Mouse (Mus musculus): Measurements from ENCODE around the gene Ilkap. TPM values are rescaled to one million over a fixed set of nuclear protein-coding genes. Genes with fewer than 3 reads are reported as not detected.

Ilkap gene
- 129 and 133 TPM in 2 replicates for polyA plus RNA-seq (2015; fragmentation: Nextera tagmentation; extraction: Ambion mirVana)

- peak; percentile 89 for DNase-seq (ENCODE audit: low spot score)
Measured at GRCm38 (mm10) chr1:91398260-91399062, at the start of gene Ilkap. TSS of gene Ilkap (minus strand) at chr1:91398815.

GRCm38 (mm10) chr1:91446511-91446910 lies 47.9 kb upstream of the Ilkap start:
- DNase-seq (ENCODE audit: low spot score): no peak

GRCm38 (mm10) chr1:91446060-91446459 lies 47.4 kb upstream of the Ilkap start:
- no peak for DNase-seq (ENCODE audit: low spot score)

GRCm38 (mm10) chr1:91444841-91445830 lies 46.5 kb upstream of the Ilkap start:
- no peak for DNase-seq (ENCODE audit: low spot score)

GRCm38 (mm10) chr1:91442350-91442990 lies 43.9 kb upstream of the Ilkap start:
- no peak for DNase-seq (ENCODE audit: low spot score)

GRCm38 (mm10) chr1:91441855-91442254 lies 43.2 kb upstream of the Ilkap start:
- no peak for DNase-seq (ENCODE audit: low spot score)

GRCm38 (mm10) chr1:91439776-91440175 lies 41.2 kb upstream of the Ilkap start:
- DNase-seq (ENCODE audit: low spot score): no peak

GRCm38 (mm10) chr1:91437573-91437972 lies 39.0 kb upstream of the Ilkap start:
- no peak for DNase-seq (ENCODE audit: low spot score)

- no peak for DNase-seq (ENCODE audit: low spot score)
Measured at GRCm38 (mm10) chr1:91437083-91437400, 38.4 kb upstream of the Ilkap start.

- no peak for DNase-seq (ENCODE audit: low spot score)
Measured at GRCm38 (mm10) chr1:91436380-91437082, 37.9 kb upstream of the Ilkap start.

- DNase-seq (ENCODE audit: low spot score): no peak
Measured at GRCm38 (mm10) chr1:91435606-91436130, 37.1 kb upstream of the Ilkap start.

GRCm38 (mm10) chr1:91434905-91435304 lies 36.3 kb upstream of the Ilkap start:
- DNase-seq (ENCODE audit: low spot score): no peak

- no peak for DNase-seq (ENCODE audit: low spot score)
Measured at GRCm38 (mm10) chr1:91430761-91431160, 32.1 kb upstream of the Ilkap start.

- DNase-seq (ENCODE audit: low spot score): no peak
Measured at GRCm38 (mm10) chr1:91429212-91429611, 30.6 kb upstream of the Ilkap start.

GRCm38 (mm10) chr1:91428614-91429013 lies 30.0 kb upstream of the Ilkap start:
- DNase-seq (ENCODE audit: low spot score): peak; percentile 81

GRCm38 (mm10) chr1:91426397-91426796 lies 27.8 kb upstream of the Ilkap start:
- no peak for DNase-seq (ENCODE audit: low spot score)

GRCm38 (mm10) chr1:91420601-91421065 lies 22.0 kb upstream of the Ilkap start:
- no peak for DNase-seq (ENCODE audit: low spot score)

- DNase-seq (ENCODE audit: low spot score): no peak
Measured at GRCm38 (mm10) chr1:91419862-91420600, 21.4 kb upstream of the Ilkap start.

- no peak for DNase-seq (ENCODE audit: low spot score)
Measured at GRCm38 (mm10) chr1:91417991-91418390, 19.4 kb upstream of the Ilkap start.

GRCm38 (mm10) chr1:91415311-91415710 lies 16.7 kb upstream of the Ilkap start:
- no peak for DNase-seq (ENCODE audit: low spot score)

Data from thymus, postnatal 0 days (tissue).